Mouse (Mus musculus): ENCODE data around the gene Shisa2.

The Shisa2 gene

GRCm38 (mm10) chr14:59632067-59632466 is 7.0 kb downstream of the Shisa2 start:
- DNase-seq (ENCODE audit: low spot score) = no peak

- no peak for DNase-seq (ENCODE audit: low spot score)
These were observed 8.3 kb downstream of the Shisa2 start for GRCm38 (mm10) chr14:59633295-59633898.

- DNase-seq (ENCODE audit: low spot score) = no peak
These were observed 8.9 kb downstream of the Shisa2 start for GRCm38 (mm10) chr14:59633988-59634387.

- DNase-seq (ENCODE audit: low spot score) = no peak
These were observed 14.0 kb downstream of the Shisa2 start for GRCm38 (mm10) chr14:59638906-59639703.

GRCm38 (mm10) chr14:59641856-59642255 is 16.7 kb downstream of the Shisa2 start:
- DNase-seq (ENCODE audit: low spot score) = no peak

- DNase-seq (ENCODE audit: low spot score) = no peak
These were observed 18.5 kb downstream of the Shisa2 start for GRCm38 (mm10) chr14:59643582-59643981.

GRCm38 (mm10) chr14:59644166-59644565 is 19.1 kb downstream of the Shisa2 start:
- no peak for DNase-seq (ENCODE audit: low spot score)

GRCm38 (mm10) chr14:59644896-59645295 is 19.8 kb downstream of the Shisa2 start:
- no peak for DNase-seq (ENCODE audit: low spot score)

GRCm38 (mm10) chr14:59646826-59647697 is 22.0 kb downstream of the Shisa2 start:
- no peak for DNase-seq (ENCODE audit: low spot score)

GRCm38 (mm10) chr14:59648611-59649010 is 23.5 kb downstream of the Shisa2 start:
- DNase-seq (ENCODE audit: low spot score) = no peak

GRCm38 (mm10) chr14:59649337-59649736 is 24.2 kb downstream of the Shisa2 start:
- DNase-seq (ENCODE audit: low spot score) = no peak

- no peak for DNase-seq (ENCODE audit: low spot score)
These were observed 31.5 kb downstream of the Shisa2 start for GRCm38 (mm10) chr14:59656591-59656990.

- no peak for DNase-seq (ENCODE audit: low spot score)
These were observed 32.0 kb downstream of the Shisa2 start for GRCm38 (mm10) chr14:59657098-59657497.

GRCm38 (mm10) chr14:59672893-59673515 is 47.9 kb downstream of the Shisa2 start:
- no peak for DNase-seq (ENCODE audit: low spot score)

GRCm38 (mm10) chr14:59674556-59674955 is 49.4 kb downstream of the Shisa2 start:
- no peak for DNase-seq (ENCODE audit: low spot score)

- DNase-seq (ENCODE audit: low spot score) = no peak
These were observed 50.2 kb downstream of the Shisa2 start for GRCm38 (mm10) chr14:59675330-59675729.

GRCm38 (mm10) chr14:59677598-59678003 is 52.5 kb downstream of the Shisa2 start:
- DNase-seq (ENCODE audit: low spot score) = no peak
